Mouse (Mus musculus) ES-E14 (cell line): Measurements from ENCODE around the gene Baiap2l2. TPM values are rescaled to one million over a fixed set of nuclear protein-coding genes. Genes with fewer than 3 reads are reported as not detected.

ENCODE experiments used
- DNase-seq: peaks from one replicate; pipeline ENCODE4 v3.0.0-alpha.2; 2013; ENCODE audit warnings: low read depth, low spot score
- H3K27ac ChIP-seq: 2 replicates; pipeline ENCODE4 v1.5.1; 2012; ENCODE audit warnings: low read depth, mild to moderate bottlenecking, low read length, moderate library complexity, mixed read lengths; ENCODE audit not compliant: poor library complexity, insufficient read depth, severe bottlenecking
- H3K36me3 ChIP-seq: 2 replicates; pipeline ENCODE4 v1.6.1; 2012; ENCODE audit warnings: mild to moderate bottlenecking, low read length, moderate library complexity, mixed read lengths; ENCODE audit not compliant: control insufficient read depth, poor library complexity, insufficient read depth, severe bottlenecking
- H3K4me1 ChIP-seq, 2 experiments: fragments of 150-350 bp in 1 of 2; sonication (generic) in 1 of 2; 2 replicates each; pipeline ENCODE4 v1.6.1; 2012; ENCODE audit warnings: low read length in 2 of 2, mild to moderate bottlenecking in 1 of 2, mixed read lengths in 1 of 2; ENCODE audit not compliant: control insufficient read depth in 2 of 2, insufficient read depth in 2 of 2, poor library complexity in 1 of 2
- H3K4me3 ChIP-seq, 2 experiments: fragments of 150-350 bp in 1 of 2; sonication (generic) in 1 of 2; 2 replicates each; pipeline ENCODE4 v1.5.1; 2012; ENCODE audit warnings: low read length in 2 of 2, low read depth in 1 of 2, mild to moderate bottlenecking in 1 of 2, mixed read lengths in 1 of 2; ENCODE audit not compliant: insufficient read depth in 1 of 2, poor library complexity in 1 of 2, severe bottlenecking in 1 of 2
- H3K9ac ChIP-seq: 2 replicates; pipeline ENCODE4 v1.6.1; 2012; ENCODE audit warnings: low read depth, mild to moderate bottlenecking, low read length, mixed read lengths; ENCODE audit not compliant: poor library complexity, insufficient read depth, severe bottlenecking
- H3K9me3 ChIP-seq: fragments of 150-350 bp; sonication (generic); 2 replicates; pipeline ENCODE4 v1.6.1; 2012; ENCODE audit warnings: low read depth, mild to moderate bottlenecking, low read length; ENCODE audit not compliant: control insufficient read depth, insufficient read depth
- CHD2 ChIP-seq: IDR thresholded peaks from 2 replicates; pipeline ENCODE4 v1.6.1; 2014; ENCODE audit warnings: mild to moderate bottlenecking, low read depth, low read length, inconsistent platforms
- HCFC1 ChIP-seq: IDR thresholded peaks from 2 replicates; pipeline ENCODE4 v1.6.1; 2012; ENCODE audit warnings: low read length, inconsistent platforms, borderline replicate concordance; ENCODE audit not compliant: insufficient read depth
- MAFK ChIP-seq: IDR thresholded peaks from 2 replicates; pipeline ENCODE4 v1.6.1; 2014; ENCODE audit warnings: mild to moderate bottlenecking, low read depth, low read length, inconsistent platforms; ENCODE audit not compliant: insufficient read depth
- ZC3H11A ChIP-seq: IDR thresholded peaks from 2 replicates; pipeline ENCODE4 v1.6.1; 2012; ENCODE audit warnings: low read depth, mild to moderate bottlenecking, inconsistent platforms, low read length, borderline replicate concordance
- ZNF384 ChIP-seq: IDR thresholded peaks from 2 replicates; pipeline ENCODE4 v1.6.1; 2012; ENCODE audit warnings: low read depth, low read length, inconsistent platforms
- in situ Hi-C, 2 experiments: fragments of 600-800 bp; cut with MboI; formaldehyde crosslinking; loops; one replicate each; pipeline ENCODE4 v1.15.1; 2025; ENCODE audit warnings: low sequenced_read_pairs in 2 of 2, inconsistent platforms in 1 of 2; ENCODE audit not compliant: unreplicated experiment in 2 of 2
- total RNA-seq: library from RNA; depleted of rRNA; stranded (reverse); fragments of 300-350 nt; gene quantifications from 2 replicates; pipeline ENCODE4 v1.2.3, GENCODE M21; 2012

Gene Baiap2l2
- total RNA-seq, 1 experiment = 0.13 TPM

GRCm38 (mm10) chr15:79287091-79287490 is 1.8 kb upstream of the Baiap2l2 start:
- Histone ChIP-seq H3K4me3 (no peak overlapping the region), H3K36me3 (peaks cover 25% of the 10 kb centered on the region), H3K9ac (no peak overlapping the region), H3K9me3 (no peaks in the 10 kb centered on the region), H3K27ac (no peak overlapping the region), H3K4me1 (peaks cover 0 to 2% of the 10 kb centered on the region in 2 experiments; a peak in 3 of 4 replicates)
- no peak for TF ChIP-seq CHD2
- TF ChIP-seq ZC3H11A = no peak
- TF ChIP-seq HCFC1 = no peak
- TF ChIP-seq MAFK = no peak
- no peak for TF ChIP-seq ZNF384
- in situ Hi-C loops = no loop called here
- DNase-seq = no peak

GRCm38 (mm10) chr15:79286141-79286540 is 804 bp upstream of the Baiap2l2 start:
- Histone ChIP-seq H3K9me3 (no peaks in the 10 kb centered on the region), H3K9ac (no peak overlapping the region), H3K4me3 (no peak overlapping the region), H3K27ac (no peak overlapping the region), H3K36me3 (peaks cover 25% of the 10 kb centered on the region), H3K4me1 (peaks cover 0 to 8% of the 10 kb centered on the region in 2 experiments; a peak in 3 of 4 replicates)
- in situ Hi-C loops = no loop called here
- DNase-seq = no peak
- TF ChIP-seq ZNF384 (no peak), ZC3H11A (no peak), HCFC1 (no peak), CHD2 (no peak)

GRCm38 (mm10) chr15:79283371-79283770 is 2.0 kb downstream of the Baiap2l2 start:
- H3K4me3 ChIP-seq = no peak overlapping the region
- H3K9ac ChIP-seq = no peak overlapping the region
- H3K9me3 ChIP-seq = no peaks in the 10 kb centered on the region
- peaks cover 0 to 13% of the 10 kb centered on the region in 2 experiments; a peak in 3 of 4 replicates for H3K4me1 ChIP-seq
- DNase-seq = no peak
- in situ Hi-C loops = no loop called here
- H3K36me3 ChIP-seq = peaks cover 15% of the 10 kb centered on the region
- H3K27ac ChIP-seq = no peak overlapping the region
- TF ChIP-seq MAFK (no peak), ZC3H11A (no peak), HCFC1 (no peak), CHD2 (no peak), ZNF384 (no peak)

- Histone ChIP-seq H3K4me3 (no peak overlapping the region), H3K27ac (no peak overlapping the region), H3K36me3 (peaks cover 11% of the 10 kb centered on the region), H3K9ac (no peak overlapping the region), H3K9me3 (no peaks in the 10 kb centered on the region), H3K4me1 (peaks cover 0 to 13% of the 10 kb centered on the region in 2 experiments; a peak in 3 of 4 replicates)
- DNase-seq = no peak
- TF ChIP-seq HCFC1 (no peak), CHD2 (no peak), ZNF384 (no peak), ZC3H11A (no peak)
- in situ Hi-C loops = no loop called here
Measured at GRCm38 (mm10) chr15:79282434-79282833, 2.9 kb downstream of the Baiap2l2 start.

GRCm38 (mm10) chr15:79281389-79281788 is 3.9 kb downstream of the Baiap2l2 start:
- peaks cover 5% of the 10 kb centered on the region; the same call in 1 of the 2 replicates for H3K36me3 ChIP-seq
- in situ Hi-C loops = no loop called here
- peak; percentile 51 for DNase-seq
- H3K9me3 ChIP-seq = no peaks in the 10 kb centered on the region
- TF ChIP-seq ZNF384 (no peak), ZC3H11A (no peak), HCFC1 (no peak), CHD2 (no peak), MAFK (no peak)
- peak overlapping the region; percentile 7; the same call in 1 of the 2 replicates for H3K9ac ChIP-seq
- no peak overlapping the region for H3K27ac ChIP-seq
- H3K4me3 ChIP-seq = no peak overlapping the region
- H3K4me1 ChIP-seq = peaks cover 0 to 13% of the 10 kb centered on the region in 2 experiments; a peak in 3 of 4 replicates
